Mouse (Mus musculus) kidney, adult 11 months (tissue): Measurements from ENCODE around the gene Foxb1.

Experiments
- DNase-seq: peaks from one replicate; pipeline ENCODE4 v3.0.0; 2022

The Foxb1 gene

DNA sequence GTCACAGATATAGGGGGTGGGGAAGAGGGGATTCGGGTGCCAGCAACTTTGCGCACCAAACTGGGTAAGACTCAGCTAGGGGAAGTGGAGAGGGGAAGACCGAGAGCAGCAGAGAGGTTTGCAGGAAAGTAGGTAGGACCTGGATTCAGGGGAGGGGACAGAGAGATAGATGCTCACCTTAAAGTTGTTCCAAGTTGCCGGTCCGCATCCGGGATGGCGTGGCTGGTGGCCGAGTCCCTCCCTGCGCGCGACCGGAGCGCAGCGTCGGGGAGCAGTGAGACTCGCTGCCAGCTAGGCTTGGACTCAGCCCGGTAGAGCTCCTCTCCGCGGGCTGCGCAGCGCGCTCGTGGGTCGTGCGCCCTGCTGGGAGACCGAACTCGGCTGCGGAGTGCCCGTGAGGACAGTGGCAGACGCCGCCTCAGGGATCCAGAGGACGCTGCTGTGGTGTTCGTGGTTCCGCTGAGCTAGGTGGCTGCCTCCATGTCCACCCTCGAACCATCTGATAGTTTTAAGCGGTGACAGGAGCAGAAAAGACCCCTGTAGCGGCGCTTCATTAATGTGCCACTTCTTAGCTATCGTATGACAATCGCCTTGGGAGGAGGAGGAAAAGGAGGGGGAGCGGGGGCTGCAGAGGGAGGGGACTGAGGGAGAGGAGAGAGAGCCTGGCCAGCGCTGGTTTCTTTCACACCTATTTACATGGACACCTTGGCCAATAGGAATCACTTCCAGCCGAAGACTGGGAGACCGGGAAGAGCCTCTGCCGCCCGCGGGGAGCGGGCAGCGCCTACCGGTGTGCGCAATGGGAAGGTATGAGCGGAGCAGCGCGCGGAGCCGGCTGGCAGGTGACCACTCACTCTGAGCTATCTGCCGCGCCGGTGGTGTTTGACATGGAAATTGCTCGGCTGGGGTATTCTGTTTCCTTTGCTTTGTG lies at the start of gene Foxb1:
Foxb1 (minus strand) TSS at position 570 of the 931 bp plus-strand sequence.
- DNase-seq = no peak

DNA sequence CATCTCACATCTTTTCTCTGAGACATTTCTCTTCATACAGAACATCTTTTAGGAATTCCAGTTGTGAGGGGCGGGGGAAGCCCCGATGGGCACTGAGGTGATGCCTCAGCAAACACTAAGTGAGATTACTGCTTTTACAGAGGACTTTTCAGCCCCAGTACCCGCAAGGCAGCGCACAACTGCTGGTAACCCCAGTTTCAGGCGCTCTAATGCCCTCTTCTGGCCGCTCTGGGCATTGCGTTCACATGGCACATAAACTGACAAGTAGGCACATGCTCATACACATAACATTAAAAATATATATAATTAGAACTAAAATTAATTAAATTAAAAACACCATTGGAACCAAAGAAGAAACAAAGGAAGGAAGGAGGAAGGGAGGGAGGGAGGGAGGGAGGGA lies 29.8 kb upstream of the Foxb1 start:
- no peak for DNase-seq

DNA sequence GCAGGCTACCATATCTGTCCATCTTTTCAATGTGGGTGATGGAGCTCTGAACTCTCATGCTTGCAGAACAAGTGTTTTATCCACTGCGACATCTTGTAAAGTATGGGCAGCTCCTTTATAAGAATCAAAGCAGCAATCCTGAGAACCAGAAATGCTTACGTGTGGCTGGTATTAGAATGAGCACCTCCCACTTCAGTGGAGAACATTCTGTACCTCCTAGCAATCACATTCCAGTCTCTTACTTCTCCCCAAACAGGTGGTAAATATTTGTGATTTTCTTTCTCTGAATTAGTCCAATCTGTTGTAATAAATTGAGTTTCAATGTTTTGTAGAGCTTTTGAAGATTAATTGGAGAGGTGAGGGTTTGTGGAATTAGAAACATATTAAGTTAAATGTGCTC lies 19.3 kb upstream of the Foxb1 start:
- DNase-seq = no peak

DNA sequence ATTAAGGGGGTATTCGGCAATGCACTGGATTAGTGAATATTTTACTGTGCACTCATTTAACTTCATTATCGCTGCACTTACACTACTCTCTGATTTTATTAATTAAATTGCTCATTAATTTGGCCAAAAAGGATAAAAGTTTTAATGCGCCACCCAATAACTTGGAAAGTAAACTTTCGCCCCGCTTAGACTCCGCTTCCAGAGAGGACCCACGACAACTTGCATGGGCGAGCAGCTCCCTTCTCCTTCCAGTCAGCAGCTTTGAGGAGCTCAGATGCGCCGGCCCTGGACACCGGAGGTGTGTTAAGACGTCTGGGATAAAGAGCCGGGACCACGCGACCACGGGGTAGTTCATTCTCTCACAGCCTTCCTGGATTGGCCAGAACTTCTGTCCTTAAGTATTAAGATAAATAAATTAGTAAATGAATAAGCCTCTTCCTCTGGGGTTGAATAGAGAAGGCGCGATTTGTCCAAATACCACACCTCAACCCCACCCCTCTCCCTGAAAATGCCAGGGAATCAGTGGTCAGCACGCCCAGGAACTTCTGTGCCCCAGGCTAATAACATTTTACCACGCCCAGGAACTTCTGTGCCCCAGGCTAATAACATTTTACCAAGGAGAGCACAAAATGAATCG lies 9.3 kb upstream of the Foxb1 start:
- DNase-seq = no peak

DNA sequence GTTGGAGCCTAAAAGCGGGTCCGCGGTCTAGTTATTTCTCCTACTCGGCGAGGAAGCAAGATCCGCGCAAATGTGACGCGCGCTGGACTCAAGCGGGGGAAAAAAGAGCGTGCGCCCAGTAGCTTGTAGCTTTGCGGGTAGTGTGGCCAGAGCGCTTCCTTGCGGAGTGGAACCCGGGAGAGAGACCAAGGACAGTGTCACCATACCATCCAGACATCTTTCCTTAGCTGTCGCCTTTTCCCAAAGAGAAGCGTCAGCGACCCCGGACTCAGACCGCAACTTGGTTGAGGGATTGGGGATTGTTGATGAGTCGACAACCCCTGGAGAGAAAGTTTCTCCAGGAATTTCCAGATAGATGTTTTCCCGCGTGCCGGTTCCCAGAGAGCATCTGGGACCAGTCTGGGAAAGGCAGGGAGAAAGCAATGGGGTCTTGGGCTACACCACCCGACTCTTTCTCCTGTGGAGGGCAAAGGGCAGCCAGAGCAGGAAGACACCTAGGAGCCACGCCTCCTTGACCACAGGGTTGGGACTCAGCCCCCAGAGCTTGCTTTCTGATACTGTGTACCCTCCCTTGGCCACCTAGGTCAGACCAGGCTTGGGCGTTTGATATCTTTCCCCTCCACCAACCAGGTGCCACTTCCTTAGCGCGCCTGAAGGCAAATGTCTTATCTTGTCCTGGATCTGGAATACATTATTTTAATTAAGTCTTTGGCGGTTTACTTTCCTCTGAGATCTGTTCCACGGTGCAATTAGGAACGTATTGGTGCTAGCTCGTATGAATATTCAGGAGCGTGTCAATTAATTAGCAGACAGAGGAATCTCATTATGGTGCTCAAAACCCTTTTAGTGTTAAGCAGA lies 8.6 kb upstream of the Foxb1 start:
- no peak for DNase-seq

DNA sequence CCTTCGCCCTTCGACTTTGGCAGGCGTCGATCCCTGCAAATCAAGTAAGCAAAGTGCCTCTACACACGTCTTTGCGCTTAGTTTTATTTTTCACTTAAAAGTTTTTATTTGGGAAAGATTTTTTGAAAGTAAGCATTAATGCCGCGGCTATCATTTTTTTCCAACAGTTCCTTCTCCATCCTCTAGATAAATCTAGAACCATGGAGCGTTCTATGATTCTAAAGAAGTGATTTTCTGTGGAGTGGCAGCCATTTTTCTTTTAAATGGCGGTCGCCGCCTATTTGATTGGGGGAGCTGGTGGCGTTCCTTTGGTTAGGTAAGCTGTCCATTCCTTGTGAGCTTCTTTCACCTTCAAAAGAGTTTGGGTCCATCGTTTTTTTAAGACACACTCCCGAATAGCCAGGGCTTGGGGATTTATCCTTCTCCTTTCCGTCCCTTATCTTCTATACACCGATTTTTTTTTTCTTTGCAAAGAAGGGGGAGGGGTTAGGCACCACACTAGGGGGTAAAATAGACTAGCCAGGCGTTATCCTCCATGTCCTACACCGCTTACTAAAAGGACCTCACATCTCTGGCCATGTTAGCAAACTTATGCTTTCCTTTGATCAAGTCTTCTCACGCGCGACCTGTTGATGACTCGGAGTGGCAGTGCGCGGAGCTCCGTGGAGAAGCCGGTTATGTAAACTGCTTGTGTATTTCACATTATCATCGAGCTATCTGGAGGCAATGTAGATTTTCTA lies 7.6 kb upstream of the Foxb1 start:
- no peak for DNase-seq

DNA sequence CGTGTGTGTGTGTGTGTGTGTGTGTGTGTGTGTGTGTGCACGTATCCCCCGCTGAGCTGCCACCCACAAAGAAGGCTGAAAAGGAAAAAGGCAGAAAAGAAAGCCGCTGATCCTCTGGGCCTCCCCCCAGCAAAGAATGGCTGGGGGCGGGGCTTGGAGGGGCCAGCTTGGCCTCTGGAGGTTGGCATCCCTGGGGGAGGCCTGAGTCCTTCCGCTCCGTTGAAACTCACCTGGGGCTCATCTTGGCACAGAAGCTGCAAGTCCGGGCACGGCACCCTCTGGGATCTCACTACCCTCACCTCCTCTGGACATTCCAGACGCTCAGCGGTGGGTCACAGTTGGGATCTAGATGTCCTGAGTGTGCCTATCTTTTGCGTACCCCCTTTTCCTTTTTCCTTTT lies 6.7 kb upstream of the Foxb1 start:
- DNase-seq = no peak

DNA sequence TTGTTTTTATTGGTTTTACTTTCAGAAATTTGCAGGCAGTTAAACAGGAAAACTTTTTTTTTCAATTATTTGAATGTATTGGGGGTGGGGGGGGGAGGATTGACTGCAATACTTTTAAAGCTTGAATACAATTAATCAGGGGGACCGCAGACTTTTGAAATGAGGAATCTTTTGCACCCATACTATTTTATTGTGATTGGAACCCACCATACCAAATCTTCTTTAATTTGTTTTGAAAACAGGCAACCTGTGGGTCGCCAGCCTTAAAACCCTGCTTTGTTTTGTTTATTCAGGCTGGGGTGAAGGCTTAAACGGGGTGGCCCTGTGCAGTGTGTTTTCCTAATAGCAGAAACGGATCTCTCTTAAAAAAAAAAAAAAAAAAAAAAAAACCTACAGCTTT lies 6.2 kb upstream of the Foxb1 start:
- no peak for DNase-seq

DNA sequence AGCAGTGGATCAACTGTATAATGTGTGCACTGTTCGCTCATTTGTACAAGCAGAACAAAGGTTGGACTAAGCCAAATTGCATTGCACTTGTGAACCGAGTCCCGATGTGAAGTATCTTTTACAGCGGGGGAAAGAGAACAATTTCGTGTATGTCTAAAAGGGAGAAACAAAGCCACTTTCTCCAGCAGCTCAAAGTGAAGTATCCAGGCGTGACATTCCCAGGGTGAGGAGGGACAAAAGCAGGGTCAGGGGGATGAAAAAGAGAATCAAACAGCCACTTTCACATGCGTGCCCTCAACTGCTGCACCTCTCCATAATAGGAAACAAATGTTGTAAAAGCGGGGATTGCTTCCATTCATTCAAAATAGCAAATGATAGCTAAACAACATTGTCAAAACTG lies 5.6 kb upstream of the Foxb1 start:
- DNase-seq = no peak

DNA sequence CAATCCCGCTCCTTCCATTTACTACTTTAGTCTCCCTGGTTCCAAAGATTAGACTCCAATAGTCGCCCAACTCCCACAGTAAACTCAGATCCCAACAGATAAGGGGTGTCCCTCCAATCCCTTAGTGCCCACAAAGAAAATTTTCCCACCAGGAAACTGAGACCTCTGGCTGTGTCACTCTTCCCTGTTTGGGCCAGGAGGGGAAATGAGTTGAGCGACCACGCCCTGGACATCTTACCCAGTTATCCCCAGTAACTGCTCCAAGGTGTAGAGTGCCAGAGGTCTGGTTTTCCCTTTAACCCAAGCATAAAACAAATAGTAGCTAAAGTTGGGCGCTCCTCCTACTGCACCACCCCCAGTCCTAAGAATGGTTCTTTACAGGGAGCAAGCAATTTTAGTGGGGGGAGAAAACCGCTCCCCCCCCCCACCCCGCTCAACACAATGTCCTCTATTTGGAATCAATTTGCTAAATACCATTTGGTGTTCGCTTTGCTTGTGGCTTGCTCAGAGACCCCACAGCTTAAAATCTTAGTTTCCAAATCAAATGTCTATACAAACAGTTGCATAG lies 4.8 kb upstream of the Foxb1 start:
- DNase-seq = no peak

DNA sequence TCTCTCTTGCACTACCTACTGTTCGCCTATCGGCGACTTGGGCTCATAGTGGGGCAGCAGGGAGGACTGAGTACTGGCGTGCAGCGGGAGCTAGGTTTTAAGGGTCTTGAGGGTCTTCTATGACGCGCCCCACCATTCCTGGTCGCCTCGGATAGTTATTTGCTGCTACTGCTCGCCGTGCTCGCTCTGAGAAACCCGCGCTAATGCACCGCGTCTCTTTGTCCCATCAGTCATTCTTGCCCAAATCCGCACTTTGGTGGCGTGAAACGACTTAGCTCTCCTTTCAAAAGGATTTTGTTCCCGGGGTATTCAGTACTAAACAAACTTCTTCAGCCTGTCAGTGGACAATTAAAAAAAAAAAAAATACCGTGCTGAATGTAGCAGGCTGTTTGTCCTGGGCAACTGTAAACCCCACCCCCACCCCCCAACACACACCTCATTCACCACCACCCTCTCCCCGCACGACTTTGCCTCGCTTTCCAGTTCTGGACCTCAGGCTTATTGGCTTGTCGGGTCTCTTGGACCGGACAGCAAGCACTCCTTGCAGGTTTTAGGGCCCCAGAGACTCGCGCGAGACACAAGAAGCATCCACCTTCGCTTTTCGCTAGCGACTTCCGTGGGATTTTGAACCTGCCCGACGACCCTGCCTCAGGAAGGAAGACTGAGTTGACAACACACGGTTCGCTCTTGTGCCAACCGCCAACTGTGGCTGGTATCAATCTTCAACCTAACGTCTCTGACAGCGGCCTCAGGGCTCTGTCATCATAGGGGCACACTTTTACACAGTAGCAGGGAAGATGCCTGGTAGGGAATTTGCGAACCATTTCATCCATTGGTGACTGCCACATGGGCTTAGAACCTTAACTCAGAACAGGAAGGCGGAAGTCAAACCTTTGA lies 4.1 kb upstream of the Foxb1 start:
- no peak for DNase-seq

DNA sequence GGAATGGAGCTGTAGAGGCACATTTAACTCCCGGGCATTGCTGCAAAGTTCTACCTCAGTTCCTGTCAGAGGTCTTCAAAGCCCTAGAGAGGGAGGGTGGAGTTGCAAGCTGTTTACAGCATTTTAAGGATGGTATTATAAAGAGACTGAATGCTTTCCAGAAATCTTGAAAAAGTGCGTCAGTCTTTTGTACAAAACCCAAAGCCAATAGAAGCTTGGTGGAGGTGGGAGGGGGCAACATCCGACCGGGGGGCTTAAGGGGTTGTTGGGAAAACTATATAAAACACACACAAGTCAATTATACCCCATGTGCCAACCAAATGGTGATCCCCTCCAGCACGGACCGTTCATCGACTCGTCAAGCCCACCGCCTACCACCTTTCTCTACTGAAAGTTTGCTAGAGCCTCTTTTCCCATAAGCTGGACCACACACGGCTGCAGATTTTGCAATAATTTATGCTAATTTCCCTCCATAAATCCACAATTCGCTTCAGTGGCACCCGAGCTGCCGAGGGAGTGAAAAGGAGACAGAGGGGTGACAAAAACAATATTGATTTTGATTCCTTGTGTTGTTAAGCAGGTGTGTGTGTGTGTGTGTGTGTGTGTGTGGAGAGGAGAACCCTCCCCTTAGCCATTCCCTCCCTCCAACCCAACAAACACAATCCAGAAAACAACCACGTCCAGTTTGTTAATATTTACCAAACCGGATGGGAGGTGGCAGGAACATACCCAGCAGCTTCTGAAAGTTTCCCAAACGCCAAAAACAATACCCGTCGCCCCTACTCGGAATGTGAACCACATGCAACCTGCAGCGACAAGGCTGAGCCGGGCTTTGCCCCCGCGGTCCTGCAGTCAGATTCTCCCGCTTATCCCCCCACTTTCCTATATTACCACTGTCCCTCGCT lies 3.2 kb upstream of the Foxb1 start:
- no peak for DNase-seq

DNA sequence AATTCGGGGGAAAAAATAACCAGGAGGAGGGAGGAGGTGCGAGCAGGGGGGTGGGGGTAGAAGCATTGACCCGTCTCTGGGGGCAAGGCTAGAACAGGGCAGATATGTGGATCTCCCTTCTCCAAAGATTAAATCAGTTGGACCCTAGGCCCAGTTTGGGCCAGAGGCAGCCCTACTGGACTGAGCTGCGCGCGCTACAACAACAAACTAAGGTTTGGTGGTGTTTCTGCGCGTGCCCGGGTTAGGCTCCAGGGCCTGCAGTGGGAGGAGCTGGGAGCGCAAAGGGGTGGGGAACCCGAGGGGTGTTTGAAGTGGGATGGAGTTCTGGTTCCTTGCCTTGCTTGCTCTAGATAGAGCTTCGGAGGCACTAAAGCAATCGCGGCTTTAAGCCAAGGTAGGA lies 2.0 kb upstream of the Foxb1 start:
- DNase-seq = no peak

DNA sequence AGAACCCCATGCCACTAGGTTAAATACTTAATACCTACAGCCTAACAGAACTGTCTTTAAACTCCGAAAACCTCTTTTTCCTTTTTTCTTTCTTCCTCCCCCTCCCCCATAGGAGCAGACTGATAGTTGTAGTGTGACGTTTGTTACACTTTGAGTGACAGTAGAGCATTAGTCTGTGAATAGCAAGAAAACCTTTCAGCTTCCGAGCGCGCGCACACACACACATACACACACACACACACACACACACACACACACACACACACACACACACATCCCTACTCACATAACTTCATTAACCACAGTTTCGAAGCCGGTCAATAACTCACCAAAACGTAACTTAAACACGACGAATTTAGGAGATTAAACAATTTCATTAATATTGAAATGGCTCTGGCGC lies 1.5 kb upstream of the Foxb1 start:
- DNase-seq = no peak

DNA sequence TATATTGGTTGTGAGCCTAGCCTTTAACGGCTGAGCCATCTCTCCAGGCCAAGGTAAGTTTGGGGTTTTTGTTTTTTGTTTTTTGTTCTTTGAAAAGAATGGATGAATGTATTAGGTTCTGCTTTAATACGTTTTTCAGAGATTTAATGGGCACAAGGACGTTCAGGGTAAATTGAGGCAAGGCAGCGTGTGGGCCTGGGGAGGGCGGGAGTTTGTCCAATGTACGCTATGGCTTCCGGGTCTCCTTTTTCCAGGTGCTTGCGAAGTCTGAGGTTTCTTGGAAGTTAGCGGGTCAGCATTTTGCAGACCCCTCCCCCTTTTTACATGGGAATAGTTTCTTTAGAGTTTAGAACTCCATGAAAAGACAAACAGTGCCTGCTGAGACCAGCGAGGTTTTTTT lies 829 bp upstream of the Foxb1 start:
- no peak for DNase-seq

DNA sequence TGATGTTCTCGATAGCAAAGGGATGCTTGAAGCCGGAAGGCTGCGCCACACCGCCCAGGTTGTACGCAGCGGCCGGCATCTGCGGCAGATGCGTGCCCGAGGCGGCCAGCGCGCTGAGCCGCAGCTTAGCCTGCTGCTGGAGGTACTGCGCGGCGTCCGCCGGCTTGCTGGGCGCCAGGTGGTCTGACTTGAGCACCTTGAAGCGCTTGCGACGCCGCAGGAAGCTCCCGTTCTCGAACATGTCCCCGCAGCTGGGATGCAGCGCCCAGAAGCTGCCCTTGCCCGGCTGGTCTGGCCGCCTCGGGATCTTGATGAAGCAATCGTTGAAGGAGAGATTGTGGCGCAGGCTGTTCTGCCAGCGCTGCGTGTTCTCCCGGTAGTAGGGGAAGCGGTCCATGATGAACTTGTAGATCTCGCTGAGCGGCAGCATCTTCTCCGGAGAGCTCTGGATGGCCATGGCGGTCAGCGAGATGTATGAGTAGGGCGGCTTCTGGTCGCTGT lies 969 bp downstream of the Foxb1 start:
- DNase-seq = no peak

DNA sequence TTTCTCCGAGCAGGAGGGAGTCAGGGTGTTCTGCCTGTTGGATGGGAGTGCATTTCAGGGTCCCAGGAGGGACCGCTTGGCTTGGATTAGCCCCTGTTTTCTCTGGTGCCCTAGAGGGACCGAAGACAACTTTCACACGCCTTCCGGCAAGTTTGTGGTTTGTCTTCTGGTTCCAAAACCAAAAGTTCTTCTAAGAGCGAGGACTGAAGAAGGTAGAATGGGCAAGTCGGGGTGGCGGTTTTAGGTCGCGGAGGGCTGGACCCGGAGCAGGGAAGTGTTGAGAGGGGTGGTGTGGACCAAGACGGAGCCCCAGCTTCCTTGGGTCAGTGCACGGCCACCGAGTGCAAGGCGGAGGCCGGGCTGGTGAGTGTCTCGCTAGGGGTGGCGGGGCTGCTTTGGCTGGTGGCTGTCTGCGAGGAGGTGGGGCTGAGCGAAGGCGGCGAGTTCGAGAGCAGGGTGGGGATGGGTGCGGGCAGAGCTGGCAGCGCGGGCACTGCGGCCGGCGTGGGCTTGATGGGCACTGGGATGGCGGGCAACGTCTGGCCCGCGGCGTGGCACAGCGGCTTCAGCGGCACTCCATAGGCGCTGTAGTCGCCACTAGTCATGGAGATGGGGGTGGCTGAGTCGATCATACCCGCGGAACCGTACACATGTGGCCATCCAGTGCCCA lies 1.7 kb downstream of the Foxb1 start:
- no peak for DNase-seq

DNA sequence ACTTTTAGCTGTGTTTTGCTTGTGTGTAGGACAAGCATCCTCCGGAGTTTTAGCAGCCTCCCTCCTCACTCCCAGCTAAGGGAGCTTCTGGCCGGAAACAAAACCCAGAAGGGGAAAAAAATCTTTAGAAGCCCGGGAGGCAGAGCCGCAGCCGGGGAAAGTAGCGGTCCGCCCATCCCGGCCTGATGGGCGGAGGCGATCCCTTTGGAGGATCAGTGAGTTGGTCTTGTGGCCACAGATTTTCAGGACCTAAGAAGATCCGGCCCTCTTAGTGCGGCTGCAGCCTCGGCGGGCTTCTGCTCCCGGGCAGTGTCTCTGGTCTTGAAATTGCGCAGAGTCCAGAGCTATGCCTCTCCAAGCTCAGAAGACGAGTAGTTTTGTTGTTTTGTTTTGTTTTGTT lies 2.2 kb downstream of the Foxb1 start:
- no peak for DNase-seq

DNA sequence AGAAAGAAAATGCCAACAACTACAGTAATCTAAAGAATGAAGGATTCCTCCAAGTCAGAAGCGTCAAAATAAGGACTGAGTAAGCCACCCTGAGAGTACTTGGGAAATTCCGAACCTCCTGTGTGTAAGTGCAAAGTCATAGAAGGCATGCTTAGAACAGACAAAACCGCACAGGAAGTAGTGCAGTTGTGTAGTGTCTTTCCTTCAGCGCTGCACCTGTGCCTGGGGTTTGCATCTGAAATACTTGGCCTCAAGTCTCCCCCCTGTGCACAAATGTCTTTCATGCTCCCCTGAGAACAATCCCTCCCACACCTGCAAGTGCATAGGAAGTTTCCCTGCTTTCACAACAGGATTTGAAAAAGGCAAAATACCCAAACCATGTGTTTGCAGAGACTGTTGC lies 3.5 kb downstream of the Foxb1 start:
- DNase-seq = no peak

DNA sequence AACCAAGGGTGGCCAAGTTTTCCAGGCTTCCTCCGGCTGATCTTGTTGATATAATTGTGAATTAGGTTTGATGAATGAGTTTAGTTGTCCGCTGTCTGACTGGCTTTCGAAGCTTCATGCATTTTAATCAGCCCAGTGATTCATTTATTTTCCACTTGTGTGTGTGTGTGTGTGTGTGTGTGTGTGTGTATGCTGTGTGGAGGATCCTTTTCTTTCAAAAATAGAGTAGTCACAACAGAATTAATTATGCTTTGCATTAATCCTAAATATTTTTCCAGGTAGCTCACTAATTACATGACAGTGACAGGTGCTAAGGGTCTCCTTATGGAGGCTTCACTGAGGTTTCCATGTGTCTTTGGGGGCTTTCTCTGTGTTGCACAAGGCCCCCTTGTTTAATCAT lies 4.3 kb downstream of the Foxb1 start:
- no peak for DNase-seq
